Mouse (Mus musculus) embryo, embryonic 9.5 days (tissue): ENCODE data around the gene Stat1.

Experiments used
- DNase-seq: peaks from one replicate; pipeline ENCODE4 v3.0.0-alpha.2; 2017; ENCODE audit errors: extremely low spot score

Gene Stat1

DNA sequence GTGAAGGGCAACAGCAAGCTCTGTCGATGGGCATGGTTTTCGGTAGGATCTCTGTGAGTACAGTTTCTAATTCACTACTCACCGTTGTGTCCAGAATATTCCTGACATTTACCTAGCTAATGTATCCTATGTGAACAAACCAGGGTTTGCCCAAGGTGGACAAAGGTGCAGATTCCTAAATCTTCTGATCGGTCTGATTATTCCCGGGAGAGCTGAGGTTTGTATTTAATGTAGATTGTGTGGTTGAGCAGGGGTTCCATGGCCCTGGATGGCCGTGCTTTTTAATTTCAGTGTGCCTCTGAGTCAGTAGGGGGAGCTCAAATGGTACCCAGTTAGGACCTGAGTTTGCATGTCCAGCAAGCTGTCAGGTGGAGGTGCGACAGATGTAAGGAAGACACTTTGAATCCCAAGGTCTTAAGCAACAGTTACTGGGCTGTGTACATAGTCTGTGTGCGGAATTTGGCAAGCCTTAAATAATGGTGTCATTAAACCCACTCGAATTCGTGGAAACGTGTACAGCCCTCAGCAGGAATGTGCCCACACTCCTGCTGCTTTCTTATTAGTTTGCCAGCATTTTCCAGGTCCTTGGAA lies 12.6 kb downstream of the Stat1 start:
- no peak for DNase-seq

DNA sequence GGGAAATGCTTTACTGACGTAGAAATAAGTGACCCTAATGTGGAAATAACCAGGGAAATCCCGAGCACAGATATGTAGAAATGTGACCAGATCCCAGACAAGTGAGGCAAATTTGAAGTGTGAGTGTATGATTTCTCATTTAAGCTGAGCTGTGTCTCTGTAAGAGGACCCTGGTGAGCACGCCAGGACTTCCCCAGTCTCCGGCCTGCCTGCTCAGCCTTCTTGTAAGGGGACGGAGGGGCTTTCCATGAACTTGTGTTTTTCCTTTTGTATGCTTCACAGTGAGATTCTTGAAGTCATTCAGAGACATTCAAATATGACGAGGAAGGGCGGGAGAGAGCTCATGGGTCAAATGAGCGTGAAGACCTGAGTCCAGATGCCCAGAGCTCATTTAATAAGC lies 14.0 kb downstream of the Stat1 start:
- DNase-seq, result no peak

DNA sequence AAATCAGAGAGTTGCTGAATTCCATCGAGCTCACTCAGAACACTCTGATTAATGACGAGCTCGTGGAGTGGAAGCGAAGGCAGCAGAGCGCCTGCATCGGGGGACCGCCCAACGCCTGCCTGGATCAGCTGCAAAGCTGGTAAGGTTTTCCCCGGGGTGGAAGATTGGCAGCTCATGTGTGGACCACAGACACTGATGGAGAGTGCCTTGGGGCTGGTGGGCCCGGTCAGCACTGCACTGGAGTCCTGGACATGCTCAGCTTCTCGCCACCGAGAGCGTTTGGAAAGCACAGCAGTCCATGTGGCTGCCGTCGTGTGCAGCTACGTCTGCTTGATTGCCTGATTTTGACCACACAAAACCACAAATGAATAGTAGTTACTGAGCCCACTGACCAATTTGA lies 18.1 kb downstream of the Stat1 start:
- DNase-seq, result no peak

DNA sequence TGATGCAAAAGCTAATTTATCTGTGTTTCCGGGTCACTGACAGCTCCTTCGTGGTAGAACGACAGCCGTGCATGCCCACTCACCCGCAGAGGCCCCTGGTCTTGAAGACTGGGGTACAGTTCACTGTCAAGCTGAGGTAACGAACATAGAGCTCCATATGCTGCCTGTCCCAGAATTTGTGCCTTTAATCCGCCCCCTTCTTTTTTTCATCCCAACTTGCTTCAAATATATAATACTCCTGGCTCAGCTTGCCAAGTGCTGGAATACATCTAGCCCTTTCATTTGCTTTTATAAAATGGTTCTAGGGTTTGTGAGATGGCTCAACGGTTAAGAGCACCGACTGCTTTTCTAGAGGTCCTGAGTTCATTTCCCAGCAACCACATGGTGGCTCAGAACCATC lies 21.3 kb downstream of the Stat1 start:
- DNase-seq, result no peak

DNA sequence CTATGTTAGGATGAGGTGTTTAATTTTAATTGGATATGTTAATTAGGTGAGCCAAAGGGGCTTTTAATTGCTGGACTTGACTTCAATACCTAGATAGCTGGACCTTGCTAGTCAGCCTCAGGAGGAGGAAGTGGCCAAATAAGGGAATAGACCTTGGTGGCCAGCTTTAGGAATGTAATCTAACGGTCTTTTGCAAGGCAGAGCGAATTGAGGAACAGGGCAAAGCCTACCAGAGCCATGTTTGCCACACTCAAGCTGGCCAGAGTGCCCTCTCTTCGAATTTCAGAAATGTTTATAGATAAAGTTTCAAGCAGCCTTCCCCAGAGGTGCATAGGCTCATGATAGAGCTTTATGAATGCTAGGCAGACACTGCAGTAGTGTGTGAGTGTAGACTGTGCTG lies 22.2 kb downstream of the Stat1 start:
- DNase-seq, result no peak

DNA sequence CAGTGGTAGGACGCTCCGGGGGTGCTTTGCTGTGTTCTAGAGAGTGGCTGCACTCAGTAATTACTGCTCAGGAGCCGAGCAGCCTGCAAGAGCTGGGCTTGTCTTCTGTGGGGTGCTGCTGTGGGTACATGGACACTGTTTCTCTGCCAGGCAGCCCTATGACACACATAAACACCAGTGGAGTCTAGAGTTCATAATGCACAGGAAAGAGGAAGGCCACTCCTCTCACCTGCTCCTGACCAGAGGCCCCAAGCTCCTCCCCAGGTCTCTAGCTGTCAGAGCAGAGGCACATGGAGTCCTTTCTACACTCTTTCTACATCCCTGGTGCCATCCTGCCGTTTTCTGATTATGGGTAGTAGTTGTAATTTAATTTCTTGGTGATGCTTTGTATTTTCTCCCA lies 22.9 kb downstream of the Stat1 start:
- DNase-seq, result no peak

DNA sequence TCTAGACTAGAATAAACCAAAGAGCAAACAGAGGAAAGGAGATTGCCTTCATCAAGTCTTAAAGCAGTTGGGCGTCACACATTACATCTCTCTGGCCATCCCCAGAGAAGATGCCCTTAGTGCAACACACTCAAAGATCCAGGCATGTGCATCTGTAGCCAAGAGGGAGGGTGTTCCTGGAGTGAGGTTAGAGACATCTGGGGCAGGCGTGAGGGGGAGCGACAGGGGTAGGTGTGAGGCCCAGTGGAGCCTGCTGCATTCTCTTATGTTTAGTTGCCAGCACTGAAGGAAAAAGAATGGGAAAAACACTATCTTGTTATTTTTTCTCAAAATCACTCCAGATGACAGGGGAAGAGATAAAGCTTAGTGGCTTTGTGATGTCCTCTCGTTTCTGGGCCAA lies 24.0 kb downstream of the Stat1 start:
- no peak for DNase-seq

DNA sequence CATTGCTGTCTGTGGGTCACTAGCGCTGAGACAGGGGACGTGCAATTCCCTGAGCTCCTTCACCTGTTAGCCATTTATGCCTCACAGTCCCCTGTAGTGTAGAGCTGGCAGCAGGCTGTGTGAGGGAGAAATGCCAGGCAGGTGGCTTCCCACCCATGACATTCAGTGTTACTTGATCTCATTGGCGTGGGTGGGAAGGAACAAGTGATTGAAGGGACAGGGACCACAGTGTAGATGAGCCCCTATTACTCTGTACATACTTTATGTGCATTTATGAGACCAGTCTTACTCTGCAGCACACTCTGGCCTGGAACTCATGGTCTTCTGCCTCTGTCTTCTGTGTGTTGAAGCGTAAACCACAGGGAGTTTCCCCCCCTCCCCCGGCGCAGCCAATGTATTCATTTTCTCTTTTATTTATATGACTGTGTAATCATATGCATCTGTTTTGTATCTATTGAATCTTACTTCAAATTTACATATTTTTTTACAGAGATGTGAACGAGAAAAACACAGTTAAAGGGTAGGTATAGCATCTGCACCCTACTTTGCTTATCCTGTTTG lies 24.4 kb downstream of the Stat1 start:
- DNase-seq, result no peak

DNA sequence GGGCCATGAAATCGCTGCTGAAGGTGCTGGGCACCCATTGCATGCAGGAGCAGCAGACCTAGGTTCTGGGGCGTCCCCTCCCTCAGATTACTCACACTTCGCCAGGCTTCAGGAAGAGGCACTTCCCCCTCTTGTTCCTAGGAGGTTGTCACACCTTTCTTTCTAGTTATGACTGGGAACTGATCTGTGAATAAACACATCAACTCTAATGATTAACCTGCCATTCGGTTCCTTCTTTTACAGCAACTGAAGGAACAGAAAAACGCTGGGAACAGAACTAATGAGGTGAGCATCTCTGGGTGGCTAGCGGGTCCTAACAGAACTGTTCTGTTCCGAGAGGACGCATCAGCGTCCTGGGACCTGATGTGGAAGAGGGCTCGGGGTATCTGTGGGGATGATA lies 25.7 kb downstream of the Stat1 start:
- DNase-seq, result no peak

DNA sequence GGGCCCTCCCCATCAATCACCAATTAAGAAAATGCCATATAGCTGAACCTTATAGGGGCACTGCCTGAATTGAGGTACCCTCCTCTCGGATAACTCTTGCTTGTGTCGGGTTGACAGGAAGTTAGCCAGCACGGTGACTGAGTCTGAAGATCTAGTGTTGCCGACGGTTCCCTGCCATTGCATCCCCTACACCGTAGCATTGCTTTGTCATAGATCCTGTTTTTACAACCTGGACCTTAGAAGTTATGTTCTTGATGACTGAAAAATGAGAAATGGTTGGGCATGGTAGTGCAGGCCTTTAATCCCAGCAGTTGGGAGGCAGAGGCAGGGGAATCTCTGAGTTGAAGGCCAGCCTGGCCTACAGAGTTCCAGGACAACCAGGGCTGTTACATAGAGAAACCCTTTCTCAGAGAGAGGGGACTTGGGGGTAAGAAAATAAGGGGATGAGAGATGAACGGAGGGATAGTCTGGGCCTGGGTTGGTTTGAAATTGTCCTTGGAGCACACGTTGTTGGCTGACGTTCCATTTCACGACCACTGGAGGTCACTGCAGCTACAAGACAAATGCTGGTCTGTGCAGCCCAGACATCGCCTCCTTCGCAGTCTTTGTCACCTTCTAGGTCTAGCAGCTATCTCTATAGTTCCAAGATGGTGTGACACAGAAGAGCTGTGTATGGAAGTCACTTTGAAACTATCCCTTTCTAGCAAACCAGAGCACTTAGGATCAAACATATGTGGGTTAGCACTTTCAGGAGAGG lies 27.2 kb downstream of the Stat1 start:
- peak; percentile 53 for DNase-seq

DNA sequence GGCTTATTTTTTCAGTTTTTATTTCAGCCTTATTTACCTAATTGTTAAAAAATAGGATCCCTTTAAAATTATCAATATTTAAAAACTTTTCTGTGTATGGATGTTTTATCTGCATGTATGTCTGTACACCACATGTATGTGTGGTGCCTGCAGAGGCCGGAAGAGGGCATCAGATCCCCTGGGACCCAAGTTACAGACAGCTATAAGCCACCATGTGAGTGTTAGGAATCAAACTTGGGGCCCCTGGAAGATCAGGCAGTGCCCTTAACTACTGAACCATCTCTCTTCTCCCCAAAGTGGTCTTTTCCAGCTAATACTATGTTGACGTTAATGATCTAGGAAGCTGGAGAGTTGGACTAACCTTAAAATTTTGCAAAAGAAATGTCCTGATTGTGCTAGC lies 28.2 kb downstream of the Stat1 start:
- no peak for DNase-seq

DNA sequence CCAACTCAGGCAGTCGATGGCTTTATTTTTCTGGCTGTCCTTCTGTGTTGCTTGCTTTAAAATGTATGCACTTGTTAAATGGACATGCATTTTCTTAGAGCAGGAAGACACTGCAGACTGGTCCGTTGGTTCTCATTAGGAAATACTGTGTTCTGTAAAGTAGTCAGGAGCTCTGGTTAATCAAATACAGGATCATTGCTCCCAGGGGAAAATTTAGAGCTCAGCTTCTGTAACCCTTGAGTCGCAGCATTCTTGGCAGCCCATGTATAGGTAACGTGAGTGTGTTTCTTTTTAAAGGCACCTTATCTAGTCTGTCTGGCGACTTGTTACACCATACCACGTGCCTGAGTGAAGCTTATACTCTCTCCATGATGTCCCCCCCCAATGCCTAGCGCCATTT lies 28.9 kb downstream of the Stat1 start:
- DNase-seq, result no peak

DNA sequence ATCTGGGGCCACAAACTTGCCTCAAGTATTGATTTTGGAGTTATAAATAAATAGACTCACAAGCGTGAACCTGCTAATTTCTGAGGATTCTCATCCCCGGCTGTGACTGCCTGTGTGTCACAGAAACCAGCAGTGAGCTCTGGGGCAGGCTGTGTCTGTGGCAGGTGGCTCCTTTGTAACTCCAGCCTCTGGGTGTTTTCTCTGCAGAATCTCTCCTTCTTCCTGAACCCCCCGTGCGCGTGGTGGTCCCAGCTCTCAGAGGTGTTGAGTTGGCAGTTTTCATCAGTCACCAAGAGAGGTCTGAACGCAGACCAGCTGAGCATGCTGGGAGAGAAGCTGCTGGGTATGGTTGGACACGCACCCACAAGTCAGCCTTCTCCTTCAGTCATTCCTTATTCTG lies 29.5 kb downstream of the Stat1 start:
- no peak for DNase-seq

DNA sequence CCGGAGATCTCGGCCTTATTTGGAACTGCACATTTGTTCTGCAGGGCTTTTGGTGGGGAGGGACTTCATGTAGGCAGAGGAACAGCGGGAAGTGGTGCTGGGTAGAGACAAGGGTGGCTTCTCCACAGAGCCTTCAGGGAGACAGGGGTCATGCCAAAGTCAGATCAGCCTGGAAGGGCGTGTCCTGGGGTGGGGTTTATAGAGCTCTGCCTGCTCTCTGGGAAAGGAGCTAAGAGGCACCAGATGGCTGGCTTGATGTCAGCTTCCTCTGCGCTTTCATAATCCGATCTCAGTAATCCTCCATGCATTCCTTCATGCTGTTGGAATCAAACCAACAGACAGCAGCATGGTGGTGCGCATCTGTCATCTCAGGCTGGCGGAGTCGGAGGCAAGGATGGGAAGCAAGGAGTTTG lies 30.7 kb downstream of the Stat1 start:
- no peak for DNase-seq

DNA sequence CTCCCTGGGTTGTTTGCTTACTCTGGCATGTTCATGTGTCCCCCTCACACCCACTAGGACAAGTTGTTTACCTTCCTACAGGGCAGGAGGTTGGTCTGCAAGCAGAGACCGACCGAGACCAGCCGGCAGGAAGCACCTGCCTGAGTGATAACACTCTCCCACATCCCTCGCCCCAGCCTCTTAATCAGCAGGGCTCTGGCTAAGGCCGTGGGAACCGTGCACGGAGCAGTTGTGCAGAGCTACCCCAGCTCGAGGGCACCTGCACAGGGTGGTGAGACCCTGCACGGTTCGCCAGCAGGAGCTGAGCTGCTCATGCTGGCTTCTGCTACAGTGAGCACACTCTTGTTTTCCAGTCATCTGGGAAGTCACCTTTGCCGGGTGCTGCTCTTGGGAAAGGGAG lies 31.4 kb downstream of the Stat1 start:
- DNase-seq, result no peak

DNA sequence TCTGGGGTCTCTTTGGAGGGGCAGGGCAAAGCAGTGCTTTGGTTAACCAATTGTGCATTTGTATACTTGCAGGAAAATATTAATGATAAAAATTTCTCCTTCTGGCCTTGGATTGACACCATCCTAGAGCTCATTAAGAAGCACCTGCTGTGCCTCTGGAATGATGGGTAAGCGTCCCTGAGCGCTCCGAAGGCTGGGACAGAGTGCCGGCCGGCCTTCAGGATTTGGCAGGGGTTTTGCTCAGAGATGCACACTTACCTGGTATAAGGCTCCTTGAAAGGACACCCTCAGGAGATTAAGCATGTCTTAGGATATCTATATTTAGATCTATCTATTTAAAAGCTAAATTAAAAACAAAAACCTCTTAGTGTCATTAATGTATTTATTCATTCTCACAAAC lies 31.9 kb downstream of the Stat1 start:
- no peak for DNase-seq

DNA sequence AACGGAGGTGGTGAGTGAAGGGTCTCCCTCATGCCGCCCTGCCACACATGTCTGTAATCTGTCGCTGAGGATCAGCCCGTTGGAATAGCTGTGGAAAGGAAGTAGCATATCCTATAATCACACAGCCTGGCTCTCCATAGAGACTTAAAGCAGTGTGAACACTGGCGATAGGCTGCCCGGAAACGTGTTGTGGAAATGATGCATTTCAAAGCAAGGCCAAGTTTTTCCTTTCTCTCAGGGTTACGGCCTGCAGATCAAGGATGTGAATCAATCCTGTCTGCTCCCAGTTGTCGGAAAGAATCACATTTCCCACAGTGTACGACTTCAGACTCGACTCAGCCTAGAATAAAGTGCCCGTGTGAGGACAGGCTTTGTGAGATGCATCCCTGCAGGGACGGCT lies 33.1 kb downstream of the Stat1 start:
- no peak for DNase-seq

DNA sequence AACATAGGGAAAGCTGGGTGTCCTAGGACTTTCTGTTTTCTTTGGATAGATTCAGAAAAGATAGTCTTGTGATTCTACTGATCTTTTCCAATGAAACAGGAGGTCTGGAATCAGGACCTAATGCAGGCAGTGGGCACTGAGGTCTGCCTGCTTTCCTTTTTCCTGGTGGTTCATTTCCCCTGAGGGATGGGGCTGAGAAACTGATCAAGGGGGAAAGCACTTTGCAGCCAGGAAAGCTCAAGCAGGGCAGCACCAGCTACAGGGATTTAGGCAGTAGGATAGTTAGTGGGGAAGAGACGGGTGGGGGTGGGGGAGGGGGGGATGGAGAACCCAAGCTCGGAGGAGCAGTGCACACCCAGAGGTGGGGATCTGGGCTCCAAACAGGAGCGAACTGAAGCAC lies 33.7 kb downstream of the Stat1 start:
- no peak for DNase-seq

DNA sequence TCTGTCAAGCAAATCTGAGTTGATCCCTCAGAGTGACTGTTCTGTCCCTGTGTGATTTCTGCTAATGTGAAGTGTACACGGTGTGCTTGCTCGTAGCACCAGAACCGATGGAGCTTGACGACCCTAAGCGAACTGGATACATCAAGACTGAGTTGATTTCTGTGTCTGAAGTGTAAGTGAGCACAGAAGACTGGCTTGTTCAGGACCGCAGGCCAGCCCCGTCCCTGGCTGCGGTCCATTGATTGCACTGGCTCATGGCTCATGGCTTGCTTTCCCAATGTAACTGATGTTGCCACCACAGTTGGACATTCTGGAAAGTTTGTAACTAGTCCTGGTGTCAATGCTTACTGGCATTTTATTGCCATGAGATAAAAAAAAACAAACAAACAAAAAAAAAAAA lies 35.6 kb downstream of the Stat1 start:
- DNase-seq, result no peak

DNA sequence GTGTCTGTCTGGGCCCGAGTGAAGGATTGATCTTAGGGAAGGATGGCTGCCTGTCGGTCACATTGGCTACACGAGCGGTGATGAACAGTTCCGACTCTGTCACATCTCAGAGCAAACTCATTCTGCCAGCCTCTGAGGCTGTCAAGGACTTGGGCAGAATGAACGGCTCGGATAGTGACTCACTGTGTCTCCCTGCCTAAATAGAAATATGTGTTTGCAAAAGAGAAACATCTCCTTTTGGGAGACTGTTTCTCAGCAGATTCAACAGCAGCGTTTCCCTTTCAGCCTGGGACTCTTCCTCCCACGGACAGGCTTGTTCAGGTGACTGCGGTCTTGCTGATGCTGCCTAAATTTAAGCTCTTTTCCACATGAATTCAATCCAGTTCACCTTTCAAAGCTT lies 37.1 kb downstream of the Stat1 start:
- no peak for DNase-seq

DNA sequence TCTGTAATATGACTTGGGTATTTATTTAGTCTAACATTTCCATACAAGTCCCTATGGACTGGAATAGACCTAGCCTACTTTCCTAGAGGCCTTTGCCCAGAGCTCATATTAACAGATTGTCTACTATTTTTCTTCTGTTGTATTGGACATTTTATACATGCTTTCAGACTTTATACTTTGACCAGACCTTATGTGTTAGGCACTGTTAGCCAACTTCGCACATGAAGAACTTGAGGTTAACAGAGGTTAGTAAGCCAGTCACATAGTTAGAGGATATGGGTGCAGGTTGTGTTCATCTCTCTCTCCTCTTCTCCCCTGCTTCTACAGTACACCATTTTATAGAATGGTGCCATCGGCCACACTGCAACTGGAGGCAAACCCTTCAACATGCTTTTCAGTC lies 38.8 kb downstream of the Stat1 start:
- DNase-seq, result no peak

DNA sequence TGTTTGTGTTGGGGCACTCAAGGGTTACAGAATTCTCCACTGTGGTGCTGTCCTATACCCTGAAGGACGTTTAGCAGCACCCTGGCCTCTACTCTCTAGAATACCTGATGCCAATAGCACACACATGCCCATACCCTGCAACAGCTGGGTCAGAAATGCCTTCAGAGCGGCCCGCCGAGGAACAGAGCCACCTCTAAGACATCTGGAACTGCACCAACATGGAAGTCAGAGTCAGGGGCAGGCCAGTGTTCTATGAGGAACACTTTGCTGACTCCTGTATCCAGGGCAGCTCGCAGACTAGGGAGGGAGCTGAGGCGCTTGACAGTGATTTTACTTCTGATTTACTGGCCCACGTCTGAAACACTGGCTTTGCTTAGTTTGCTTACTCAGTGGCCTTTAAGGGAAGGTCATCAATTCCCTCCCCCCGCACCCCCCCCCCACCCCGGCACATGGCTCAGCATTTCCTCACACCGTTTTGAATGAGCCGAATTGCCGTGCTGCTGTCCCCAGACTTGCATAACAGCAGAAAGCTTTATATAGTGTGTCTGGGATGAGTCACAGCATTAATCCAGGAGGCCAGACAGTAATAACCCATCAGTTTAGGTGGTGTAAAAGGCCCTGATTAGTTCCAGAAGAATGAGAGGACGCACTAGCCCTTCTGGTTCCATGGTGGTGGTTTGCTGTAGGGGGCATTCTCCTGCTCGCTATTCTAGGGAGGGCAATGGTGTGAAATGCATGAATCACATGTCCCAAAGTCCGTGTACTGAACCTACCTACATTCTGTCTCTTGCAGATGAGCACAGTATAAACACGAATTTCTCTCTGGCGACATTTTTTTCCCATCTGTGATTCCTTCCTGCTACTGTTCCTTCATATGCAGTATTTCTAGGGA lies 39.5 kb downstream of the Stat1 start:
- no peak for DNase-seq

DNA sequence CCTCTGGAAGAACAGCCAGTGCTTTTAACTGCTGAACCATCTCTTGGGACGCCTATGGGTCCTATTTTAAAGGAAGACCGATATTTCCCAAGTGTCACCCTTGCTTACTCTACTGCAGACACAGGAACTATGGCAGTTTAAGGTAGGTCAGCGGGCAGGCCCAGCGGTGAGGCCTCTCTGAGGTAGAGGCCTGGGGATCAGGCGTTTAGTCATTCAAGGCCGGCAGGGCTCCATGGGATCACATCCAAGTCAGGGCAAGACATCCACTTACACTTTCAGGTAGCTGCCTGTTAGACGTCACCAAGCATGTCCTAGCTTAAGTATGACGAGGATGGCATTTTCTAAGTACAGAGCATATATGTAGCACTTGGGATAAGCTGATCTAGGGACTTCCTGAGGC lies 41.9 kb downstream of the Stat1 start:
- DNase-seq, result no peak
